Mouse (Mus musculus): ENCODE results near the gene Ttc8. TPM values are rescaled to one million over a fixed set of nuclear protein-coding genes. Genes with fewer than 3 reads are reported as not detected.

Gene Ttc8
- total RNA-seq, 1 experiment = 8.7 TPM

DNA sequence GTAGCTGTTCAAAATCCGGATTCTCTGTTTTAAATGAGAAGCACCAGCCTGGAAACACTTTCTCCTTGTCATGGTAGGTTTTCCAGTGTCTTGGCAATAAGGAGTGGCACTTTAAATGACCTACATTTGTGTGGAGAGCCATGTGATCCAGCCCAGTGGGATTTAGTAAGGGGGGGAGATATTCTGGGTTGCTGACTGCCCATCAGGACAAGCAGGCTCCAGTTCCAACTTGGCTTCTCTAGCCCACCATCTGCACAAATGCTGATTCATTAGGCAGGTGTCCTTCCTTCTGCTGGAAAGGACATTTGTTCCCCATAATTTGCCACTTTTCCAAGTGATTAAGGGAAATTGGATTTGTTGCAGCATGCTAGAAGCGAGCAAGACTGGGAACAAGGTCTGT, 105.9 kb downstream of the Ttc8 start:
- TF ChIP-seq ZNF384 (IDR thresholded peaks at IDR 0.05; ENCODE audit: low read depth, low read length) (no peak), ZC3H11A (IDR thresholded peaks at IDR 0.05; ENCODE audit: borderline replicate concordance, low read depth, low read length) (no peak), MAFK (IDR thresholded peaks at IDR 0.05; ENCODE audit: insufficient read depth, low read depth, low read length) (no peak), CHD2 (IDR thresholded peaks at IDR 0.05; ENCODE audit: low read depth, low read length) (no peak), HCFC1 (IDR thresholded peaks at IDR 0.05; ENCODE audit: borderline replicate concordance, insufficient read depth, low read length) (no peak)
- Histone ChIP-seq H3K4me1 (ENCODE audit: control insufficient read depth in 2 of 2, insufficient read depth in 2 of 2, low read length in 2 of 2, poor library complexity in 1 of 2) (no peaks in the 10 kb centered on the region), H3K9ac (ENCODE audit: insufficient read depth, low read depth, low read length, poor library complexity, severe bottlenecking) (no peak overlapping the region), H3K9me3 (ENCODE audit: control insufficient read depth, insufficient read depth, low read depth, low read length) (no peaks in the 10 kb centered on the region), H3K4me3 (ENCODE audit: insufficient read depth in 1 of 2, low read depth in 1 of 2, low read length in 2 of 2, poor library complexity in 1 of 2, severe bottlenecking in 1 of 2) (no peak overlapping the region), H3K36me3 (ENCODE audit: control insufficient read depth, insufficient read depth, low read length, poor library complexity, severe bottlenecking) (no peaks in the 10 kb centered on the region), H3K27ac (ENCODE audit: insufficient read depth, low read depth, low read length, poor library complexity, severe bottlenecking) (no peak overlapping the region)
- DNase-seq (ENCODE audit: low read depth, low spot score) = no peak
- in situ Hi-C loops (cut with MboI; ENCODE audit: low sequenced_read_pairs in 2 of 2, unreplicated experiment in 2 of 2) = no loop called here

GRCm38 (mm10) chr12:99028665-99029064, 108.3 kb downstream of the Ttc8 start:
- in situ Hi-C loops (cut with MboI; ENCODE audit: low sequenced_read_pairs in 2 of 2, unreplicated experiment in 2 of 2) = no loop called here

GRCm38 (mm10) chr12:99030022-99030421, 109.6 kb downstream of the Ttc8 start:
- no peak for TF ChIP-seq HCFC1 (IDR thresholded peaks at IDR 0.05; ENCODE audit: borderline replicate concordance, insufficient read depth, low read length)
- TF ChIP-seq CHD2 (IDR thresholded peaks at IDR 0.05; ENCODE audit: low read depth, low read length) = no peak
- TF ChIP-seq ZC3H11A (IDR thresholded peaks at IDR 0.05; ENCODE audit: borderline replicate concordance, low read depth, low read length) = no peak
- TF ChIP-seq MAFK (IDR thresholded peaks at IDR 0.05; ENCODE audit: insufficient read depth, low read depth, low read length) = no peak
- no peak for TF ChIP-seq ZNF384 (IDR thresholded peaks at IDR 0.05; ENCODE audit: low read depth, low read length)
- H3K9ac ChIP-seq (ENCODE audit: insufficient read depth, low read depth, low read length, poor library complexity, severe bottlenecking) = no peak overlapping the region
- in situ Hi-C loops (cut with MboI; ENCODE audit: low sequenced_read_pairs in 2 of 2, unreplicated experiment in 2 of 2) = no loop called here
- no peaks in the 10 kb centered on the region for H3K9me3 ChIP-seq (ENCODE audit: control insufficient read depth, insufficient read depth, low read depth, low read length)
- no peak overlapping the region for H3K4me3 ChIP-seq (ENCODE audit: insufficient read depth in 1 of 2, low read depth in 1 of 2, low read length in 2 of 2, poor library complexity in 1 of 2, severe bottlenecking in 1 of 2)
- H3K4me1 ChIP-seq (ENCODE audit: control insufficient read depth in 2 of 2, insufficient read depth in 2 of 2, low read length in 2 of 2, poor library complexity in 1 of 2) = no peaks in the 10 kb centered on the region
- H3K27ac ChIP-seq (ENCODE audit: insufficient read depth, low read depth, low read length, poor library complexity, severe bottlenecking) = no peak overlapping the region
- DNase-seq (ENCODE audit: low read depth, low spot score) = no peak
- H3K36me3 ChIP-seq (ENCODE audit: control insufficient read depth, insufficient read depth, low read length, poor library complexity, severe bottlenecking) = no peaks in the 10 kb centered on the region

More at GRCm38 (mm10) chr12:99028665-99029064, 108.3 kb downstream of the Ttc8 start:
- Histone ChIP-seq H3K36me3 (ENCODE audit: control insufficient read depth, insufficient read depth, low read length, poor library complexity, severe bottlenecking) (no peaks in the 10 kb centered on the region), H3K27ac (ENCODE audit: insufficient read depth, low read depth, low read length, poor library complexity, severe bottlenecking) (no peak overlapping the region), H3K9ac (ENCODE audit: insufficient read depth, low read depth, low read length, poor library complexity, severe bottlenecking) (no peak overlapping the region), H3K4me3 (ENCODE audit: insufficient read depth in 1 of 2, low read depth in 1 of 2, low read length in 2 of 2, poor library complexity in 1 of 2, severe bottlenecking in 1 of 2) (no peak overlapping the region), H3K9me3 (ENCODE audit: control insufficient read depth, insufficient read depth, low read depth, low read length) (no peaks in the 10 kb centered on the region), H3K4me1 (ENCODE audit: control insufficient read depth in 2 of 2, insufficient read depth in 2 of 2, low read length in 2 of 2, poor library complexity in 1 of 2) (no peaks in the 10 kb centered on the region)
- TF ChIP-seq ZNF384 (IDR thresholded peaks at IDR 0.05; ENCODE audit: low read depth, low read length) (no peak), ZC3H11A (IDR thresholded peaks at IDR 0.05; ENCODE audit: borderline replicate concordance, low read depth, low read length) (no peak), HCFC1 (IDR thresholded peaks at IDR 0.05; ENCODE audit: borderline replicate concordance, insufficient read depth, low read length) (no peak), MAFK (IDR thresholded peaks at IDR 0.05; ENCODE audit: insufficient read depth, low read depth, low read length) (no peak), CHD2 (IDR thresholded peaks at IDR 0.05; ENCODE audit: low read depth, low read length) (no peak)
- DNase-seq (ENCODE audit: low read depth, low spot score) = no peak

Other genes with a start within 250 kb of the Ttc8 start
- 9.1 and 10.4 TPM in 2 replicates for gene Ptpn21, start 183.2 kb upstream of the Ttc8 start, total RNA-seq (2012; rRNA removed)
- gene Zc3h14, start 173.6 kb upstream of the Ttc8 start, total RNA-seq (2012; rRNA removed) = 55.6 and 65.6 TPM in 2 replicates
- 20.5 and 27.2 TPM in 2 replicates for gene Eml5, start 19.1 kb upstream of the Ttc8 start, total RNA-seq (2012; rRNA removed)